Mouse (Mus musculus) CD8-positive naive resting alpha-beta T cell, adult 2 months (primary cell): ENCODE measurements around the gene Tfpi.

Experiments
- DNase-seq, 2 experiments: peaks; one replicate each; pipeline ENCODE4 v3.0.0; 2022; ENCODE audit warnings: low read depth in 2 of 2, low spot score in 2 of 2

Gene Tfpi

DNA sequence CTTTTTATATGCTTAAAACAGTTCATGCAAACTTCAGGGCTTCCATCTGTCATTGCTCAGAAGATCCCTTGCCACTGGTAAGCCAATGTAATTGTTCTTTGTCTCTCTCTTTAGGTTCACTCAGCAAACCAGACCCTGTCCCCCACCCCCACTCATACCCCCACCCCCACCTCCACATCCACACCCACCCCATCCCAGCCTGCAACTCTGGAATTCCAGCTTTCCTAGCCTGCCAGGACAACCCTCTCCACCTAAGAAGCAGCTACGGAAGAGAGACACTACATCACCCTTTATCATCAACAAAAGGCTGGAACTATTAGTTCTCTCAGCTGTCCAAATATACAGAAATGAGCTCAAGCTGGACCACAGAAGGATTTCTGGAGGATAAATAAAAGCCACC is 974 bp downstream of the Tfpi start:
- DNase-seq, result no peak

DNA sequence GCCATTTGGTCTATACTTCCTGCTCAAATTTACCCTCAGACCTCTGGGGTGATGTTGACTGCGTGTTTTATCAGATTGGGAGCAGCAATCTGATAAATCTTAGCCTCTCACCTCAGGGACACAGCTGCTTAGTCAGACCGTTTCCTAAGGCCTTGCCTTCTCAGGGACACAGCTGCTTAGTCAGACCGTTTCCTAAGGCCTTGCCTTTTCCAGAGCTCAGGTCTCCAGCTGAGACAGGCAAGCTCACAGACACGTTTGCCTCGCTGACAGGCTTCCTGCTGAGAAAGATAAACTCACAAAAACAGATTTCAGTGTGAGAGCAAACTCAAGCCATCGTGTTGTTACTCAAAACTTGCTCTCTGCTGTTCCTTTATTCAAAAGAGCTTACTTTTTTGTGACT is 1.9 kb downstream of the Tfpi start:
- DNase-seq, result no peak

DNA sequence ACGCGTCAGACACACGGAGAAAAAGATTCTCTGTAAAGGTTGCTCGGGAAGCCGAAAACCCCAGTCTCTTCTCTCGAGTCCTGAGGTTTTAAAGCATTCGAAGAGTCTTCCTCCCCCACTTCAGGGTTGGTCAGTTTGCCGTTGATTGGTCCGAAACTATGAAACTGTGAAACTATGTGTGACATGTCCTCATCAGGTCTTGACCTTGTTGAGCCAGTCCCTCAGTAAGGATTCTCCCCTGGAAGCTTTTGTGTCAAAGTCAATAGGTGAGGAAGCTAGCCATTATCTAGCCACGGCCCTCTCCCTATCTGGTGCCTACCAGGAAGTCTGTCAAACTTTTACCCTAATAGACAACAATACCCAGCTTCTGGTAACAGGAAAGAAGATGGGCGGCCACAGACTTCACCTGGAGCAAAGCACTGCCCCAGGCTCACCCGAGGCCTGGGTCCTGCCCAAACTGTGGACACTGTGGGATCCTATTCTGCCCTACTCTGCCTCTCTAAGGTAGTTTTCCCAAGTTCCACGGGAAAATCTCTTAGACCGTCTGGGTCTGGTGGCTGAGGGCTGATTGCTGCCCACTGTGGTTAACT is 2.5 kb downstream of the Tfpi start:
- no peak for DNase-seq

DNA sequence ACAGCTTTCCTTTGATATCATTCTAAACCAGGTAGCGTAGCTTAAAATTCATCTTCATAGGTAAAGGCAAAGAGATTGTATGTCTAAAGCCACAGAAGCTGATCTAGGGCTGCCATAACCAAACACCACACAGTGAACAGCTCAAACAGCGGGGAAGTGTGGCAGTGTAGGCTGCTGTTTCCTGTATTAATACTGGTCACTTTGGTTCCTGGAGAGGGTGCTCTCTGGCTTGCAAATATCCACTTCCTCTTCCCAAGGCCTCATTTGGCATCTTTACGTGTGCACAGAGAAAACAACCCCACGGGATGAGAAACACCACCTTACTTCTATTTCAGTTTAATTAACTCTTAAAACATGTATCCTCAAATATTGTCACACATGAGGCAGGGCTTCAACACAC is 9.2 kb downstream of the Tfpi start:
- DNase-seq, result no peak

DNA sequence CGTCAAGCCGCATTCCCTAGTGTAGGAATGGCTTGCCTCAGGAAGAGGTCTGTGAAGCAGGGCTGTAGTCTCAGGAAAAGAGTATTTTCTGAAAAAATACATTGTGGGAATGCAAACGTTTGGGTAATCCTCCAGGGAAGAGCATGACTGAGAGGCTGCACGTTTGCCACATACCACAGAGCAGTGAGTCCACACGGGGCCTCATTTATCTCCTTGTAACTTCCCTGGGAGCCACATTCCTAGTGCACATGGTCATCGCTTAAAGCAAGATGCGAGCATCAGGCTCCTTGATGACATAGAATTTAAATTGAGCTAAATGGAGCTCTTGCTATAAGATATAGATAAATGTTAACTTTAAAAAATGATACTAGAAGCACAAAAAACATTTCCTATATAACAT is 11.6 kb downstream of the Tfpi start:
- DNase-seq, result no peak

DNA sequence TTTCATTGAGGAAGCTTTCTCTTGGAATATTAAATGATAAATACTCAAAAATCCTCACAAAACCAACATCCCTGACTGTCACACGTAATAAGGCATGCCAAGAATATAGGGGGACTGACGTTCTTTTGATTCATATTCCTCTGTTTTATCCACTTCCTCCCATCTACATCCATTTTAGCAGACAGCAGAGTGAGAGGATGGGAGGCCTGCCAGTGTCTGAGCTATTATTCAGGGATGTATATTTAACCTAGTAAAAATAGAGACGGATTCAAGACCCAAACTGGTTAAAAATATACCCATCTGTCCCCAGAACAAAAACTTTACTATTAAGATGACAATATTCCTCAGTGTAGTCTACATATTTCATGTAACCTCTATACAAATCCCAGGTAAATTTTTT is 14.2 kb downstream of the Tfpi start:
- no peak for DNase-seq

DNA sequence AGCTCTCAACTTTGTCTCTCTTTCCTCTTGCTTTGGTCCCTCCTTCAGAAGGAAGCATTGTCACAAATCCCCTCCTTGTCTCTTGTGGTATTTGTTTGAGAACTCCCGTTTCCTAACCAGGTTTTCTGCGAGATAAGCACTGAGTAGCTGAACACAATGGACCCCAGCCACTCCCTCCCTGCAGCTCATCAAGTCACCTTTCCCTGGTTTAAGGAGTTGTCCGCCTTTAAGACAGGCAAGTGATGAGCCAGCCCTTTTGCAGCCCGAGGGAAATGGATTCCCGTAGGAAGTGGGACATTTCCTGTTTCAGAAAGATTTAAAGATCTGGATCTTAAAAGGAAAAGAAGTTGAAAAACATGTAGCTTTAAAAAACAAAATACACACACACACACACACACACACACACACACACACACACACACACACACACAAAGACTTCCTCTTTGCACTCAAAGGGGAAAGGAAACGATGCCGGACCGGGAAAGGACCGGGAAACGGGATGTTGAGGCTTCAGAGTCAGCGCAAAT is 16.9 kb downstream of the Tfpi start:
- no peak for DNase-seq

DNA sequence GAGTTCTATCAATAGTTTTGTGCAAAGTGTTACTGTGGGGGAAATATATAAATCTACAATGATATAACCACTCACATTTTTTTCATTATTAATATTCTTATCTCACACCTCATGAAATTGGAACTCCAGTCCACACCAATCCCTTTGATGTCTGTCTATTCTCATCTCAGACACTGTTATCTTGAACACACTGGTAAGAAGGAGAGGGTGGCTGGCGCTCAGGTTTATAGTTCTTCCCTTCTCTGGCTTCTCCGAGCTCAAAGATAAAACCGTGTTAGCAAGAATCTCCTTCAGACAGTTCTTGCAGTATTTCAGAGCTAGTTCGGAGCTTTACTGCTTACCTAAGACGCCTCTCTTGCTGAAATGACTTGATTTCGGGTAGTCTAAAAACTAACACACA is 19.4 kb downstream of the Tfpi start:
- DNase-seq, result no peak

DNA sequence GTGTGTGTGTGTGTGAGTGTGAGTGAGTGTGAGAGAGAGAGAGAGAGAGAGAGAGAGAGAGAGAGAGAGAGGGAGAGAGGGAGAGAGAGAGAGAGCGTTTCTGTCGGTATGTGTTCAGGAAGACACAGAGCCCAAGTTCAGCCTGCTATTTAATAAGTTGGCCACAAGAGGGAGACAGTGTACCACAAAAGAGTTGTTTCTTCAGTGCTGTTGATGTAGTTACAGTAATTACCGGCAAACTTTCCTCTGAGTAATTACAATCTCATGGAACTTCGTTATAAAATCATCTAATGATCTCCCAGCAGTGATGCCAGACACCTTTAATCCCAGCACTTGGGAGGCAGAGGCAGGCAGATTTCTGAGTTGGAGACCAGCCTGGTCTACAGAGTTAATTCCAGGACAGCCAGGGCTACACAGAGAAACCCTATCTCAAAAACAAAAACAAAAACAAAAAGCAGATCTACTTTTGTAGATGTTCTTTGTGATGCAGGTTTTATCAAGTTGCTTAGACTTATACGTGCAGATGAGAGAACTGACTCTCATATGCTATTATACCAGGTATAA is 21.3 kb downstream of the Tfpi start:
- DNase-seq, result peak; percentile 57 to 76

DNA sequence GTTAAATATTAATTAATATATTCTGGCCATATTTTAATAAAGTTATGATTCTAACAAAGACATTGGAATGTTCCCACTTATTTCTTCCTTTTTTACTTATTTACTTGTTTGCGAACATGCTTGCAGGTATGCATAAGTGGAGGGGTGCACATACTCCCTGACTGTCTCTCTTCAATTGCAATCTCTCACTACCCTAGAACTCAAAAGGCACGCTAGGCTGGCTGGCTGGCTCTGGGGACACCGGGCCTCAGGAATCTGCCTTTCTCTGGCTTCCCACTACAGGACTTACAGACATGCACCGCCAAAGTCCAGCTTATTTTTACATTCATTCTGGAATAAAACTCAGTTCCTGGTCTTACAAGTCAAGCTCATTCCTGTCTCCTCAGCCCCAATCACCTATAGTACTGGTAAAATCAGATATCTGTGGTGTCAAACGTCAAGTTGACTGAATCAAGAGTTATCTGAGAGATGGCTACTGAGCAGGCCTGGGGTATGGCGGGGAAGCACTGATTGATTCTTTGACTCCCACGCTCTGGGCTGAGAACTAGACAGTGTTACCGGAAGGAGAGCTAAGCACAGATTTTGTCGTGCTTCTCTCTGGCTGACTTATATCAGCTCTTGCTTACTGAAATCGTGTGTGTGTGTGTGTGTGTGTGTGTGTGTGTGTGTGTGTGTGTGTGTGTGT is 21.9 kb downstream of the Tfpi start:
- no peak for DNase-seq

DNA sequence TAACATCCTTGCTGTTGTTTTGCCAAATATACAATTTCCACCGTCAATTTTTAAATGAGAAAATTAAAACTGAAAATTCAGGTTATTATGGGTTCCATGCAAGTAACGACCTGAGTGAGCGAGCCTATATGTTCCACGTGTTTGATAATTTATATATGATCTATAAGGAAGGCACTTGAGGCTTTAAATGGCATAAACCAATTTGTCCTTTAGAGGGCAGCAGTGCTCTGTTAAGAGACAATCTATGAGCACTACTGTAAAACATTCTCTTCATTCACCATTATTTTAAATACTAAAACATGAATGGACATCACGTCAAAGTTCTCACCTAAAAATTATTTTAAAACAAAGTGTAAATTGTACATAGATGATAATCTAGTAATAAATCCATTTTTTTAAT is 22.5 kb downstream of the Tfpi start:
- peak in 1 of 2 experiments; percentile 50 for DNase-seq

DNA sequence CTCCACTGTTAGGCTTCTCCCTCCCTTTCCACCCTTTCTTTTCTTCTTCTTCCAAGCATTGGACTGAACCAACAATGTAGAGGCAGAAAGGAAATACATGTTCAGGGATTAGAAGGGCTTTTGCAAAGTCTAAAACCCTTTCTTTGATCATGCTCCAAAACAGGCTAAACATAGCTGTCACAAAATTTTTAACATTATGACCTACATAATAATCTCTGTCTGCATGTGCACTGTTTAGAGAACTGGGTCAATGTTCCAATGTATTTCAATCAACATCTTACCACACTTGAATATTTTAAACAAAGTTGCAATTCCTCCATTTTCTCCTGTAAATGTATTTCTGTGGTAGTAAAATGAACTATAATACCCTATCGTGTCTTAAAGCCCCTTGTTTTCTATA is 31.1 kb downstream of the Tfpi start:
- DNase-seq, result no peak

DNA sequence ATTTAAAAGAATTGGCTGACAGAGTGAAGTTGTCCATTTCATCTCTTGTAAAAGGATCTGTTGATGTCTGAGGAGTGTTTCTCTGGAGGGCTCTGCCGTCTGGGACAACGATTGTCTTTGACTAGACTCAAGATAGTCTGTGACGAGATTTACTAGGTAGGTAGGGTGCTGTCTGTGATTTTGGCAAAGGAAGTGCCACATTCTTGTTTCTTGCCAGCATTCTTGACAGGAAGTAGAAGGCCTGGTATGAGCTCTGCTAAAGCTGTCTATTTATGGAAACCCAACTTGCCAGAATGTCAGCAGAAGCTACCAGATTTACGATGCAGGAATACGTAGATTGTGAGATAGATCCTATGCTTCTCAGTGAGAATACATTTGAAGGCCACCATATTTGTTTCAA is 34.6 kb downstream of the Tfpi start:
- DNase-seq, result no peak

DNA sequence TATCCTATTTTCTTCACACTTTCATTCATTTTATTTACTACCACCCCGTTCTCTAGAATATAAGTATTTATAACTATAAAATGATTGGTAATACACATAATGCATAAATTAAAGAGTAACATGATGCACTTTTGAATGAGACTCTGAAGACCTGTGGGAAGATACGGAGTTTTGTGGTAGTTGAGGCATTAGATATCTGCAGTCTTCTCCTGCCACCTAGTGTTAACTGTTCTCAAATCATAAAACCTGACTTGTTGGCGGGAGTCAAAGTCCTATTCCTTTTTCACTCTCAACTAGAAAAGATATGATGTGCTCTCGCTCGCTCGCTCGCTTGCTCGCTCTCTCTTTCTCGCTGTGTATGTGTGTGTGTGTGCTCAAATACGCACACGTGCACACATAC is 46.9 kb downstream of the Tfpi start:
- peak; percentile 29 to 57 for DNase-seq

DNA sequence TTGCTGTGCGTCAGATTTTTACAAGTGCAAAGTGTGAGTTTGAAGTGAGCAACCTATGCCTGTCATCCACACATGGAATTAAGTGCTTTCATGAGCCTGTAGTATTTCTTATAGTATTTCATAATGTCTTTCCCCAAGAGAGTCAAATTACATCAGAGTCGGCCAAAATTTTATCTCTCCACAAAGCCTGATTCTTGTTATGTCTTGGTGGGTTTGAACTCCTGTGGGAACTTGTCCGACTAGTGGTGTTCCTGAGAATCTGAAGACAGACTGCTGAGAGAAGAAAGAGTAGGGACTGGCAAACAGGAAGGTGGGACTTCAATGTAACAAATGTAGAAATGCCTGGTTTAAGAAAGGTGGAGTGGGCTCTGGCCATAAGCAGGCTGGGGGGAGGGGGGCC is 47.7 kb downstream of the Tfpi start:
- no peak for DNase-seq

DNA sequence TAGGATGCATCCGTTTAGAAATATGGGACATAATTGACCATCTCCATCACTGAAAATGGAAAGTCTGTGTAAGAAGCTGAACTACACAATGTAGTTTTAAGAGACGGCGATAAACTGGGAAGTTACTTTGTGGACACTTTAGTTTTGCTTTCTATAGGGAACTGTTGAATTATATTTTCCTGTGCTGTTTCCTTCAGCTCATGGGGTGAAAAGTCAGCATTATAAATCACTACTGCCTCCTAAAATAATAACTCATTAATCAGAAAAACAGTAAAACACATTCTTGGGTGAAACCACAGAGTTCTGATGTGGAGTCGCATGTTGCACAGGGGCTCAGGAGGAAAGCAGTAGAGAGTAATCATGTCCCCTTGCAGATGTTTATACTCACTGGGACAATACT is 50.0 kb downstream of the Tfpi start:
- DNase-seq, result no peak

DNA sequence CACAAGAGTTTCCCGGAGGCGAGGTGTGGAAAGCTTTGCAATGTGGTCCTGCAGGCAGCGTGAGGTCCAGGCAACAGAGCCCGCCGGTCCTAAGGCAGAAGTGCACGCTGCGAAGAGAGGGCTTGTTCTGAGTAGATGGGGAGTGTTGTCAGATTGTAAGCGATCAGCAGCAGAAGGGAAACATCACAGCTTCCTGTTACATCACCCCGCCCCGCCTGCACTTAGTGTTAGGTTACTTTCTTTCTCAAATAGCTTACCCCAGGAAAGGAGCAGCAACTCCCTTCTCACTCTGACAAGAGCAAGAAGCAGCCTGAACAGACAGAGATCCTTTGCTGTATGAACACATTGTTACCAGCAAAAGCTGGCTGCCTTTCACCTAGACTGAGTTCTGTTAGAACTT is 51.4 kb downstream of the Tfpi start, which contains the start of gene Calcrl:
Gene Calcrl (minus strand): TSS at position 274 of the 400 bp plus-strand sequence.
- peak; percentile 78 to 80 for DNase-seq

DNA sequence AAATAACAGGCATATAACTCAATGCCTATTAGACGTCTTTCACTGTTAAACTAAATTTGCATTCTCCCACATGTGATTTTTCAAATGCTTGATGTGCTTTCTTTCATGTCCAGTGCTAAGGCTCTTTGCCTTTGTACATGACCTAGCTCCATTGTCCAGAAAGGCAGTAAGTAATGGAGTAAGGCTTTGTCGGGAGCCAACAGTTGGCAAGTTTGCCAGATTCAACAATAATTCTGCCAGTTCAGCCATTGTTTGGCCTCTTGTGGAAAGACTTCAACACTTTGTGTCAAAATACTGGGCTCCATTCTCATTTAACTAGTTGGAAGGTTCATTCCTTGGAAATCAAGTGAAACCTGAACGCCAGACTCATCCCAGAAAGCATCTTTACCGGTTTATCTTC is 60.1 kb downstream of the Tfpi start:
- DNase-seq, result no peak

DNA sequence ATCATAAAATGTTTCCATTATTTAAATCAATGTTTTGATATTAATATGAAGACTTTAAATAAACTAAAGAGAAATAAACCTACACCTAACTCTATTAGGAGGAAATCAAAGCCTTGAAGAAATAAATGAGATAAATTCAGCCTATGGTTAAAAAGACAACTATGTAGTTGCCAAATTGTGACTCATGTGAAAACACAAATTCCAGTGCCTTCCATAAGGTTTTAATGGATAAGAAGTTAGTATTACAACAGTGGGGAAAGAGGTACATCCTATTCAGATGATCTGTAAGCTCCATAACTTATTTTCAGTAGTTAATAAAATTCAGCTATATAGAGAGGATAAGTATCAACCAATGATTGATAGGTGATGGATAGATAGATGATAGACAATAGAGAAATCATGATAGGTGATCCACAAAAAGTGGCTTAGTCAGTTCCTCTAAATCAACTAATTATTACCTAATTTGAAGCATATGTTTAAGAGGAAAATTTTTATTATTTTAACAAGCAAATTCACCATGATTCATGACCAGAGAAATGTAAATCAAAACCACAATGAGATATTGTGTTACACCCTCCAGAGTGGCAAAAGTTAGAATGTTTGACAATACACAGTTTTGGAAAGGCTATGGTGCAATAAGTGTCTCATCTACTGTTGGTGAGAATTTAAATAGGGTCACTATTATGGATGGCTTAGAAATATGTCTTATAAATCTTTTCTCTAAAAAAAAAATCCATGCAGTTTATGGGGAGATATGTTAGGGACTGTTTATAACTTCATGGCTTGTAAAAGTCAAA is 66.6 kb downstream of the Tfpi start:
- DNase-seq, result no peak

DNA sequence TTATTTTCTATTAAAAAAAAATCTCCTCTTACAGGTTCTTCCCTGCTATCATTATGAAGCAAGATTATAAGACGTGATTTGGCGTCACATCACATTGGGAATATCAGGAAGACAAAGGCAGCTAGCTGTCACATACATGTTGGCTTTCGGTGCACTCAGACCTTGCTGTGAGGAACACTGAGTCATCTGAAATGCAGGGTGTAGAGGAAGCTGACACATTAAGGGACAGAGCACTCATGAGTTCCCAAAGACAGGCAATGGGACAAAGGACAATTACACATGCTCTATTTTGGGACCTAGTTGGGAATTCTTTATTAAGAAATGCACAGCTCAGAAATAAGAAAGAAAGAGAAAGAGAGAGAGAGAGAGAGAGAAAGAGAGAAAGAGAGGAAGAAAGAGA is 71.7 kb downstream of the Tfpi start:
- DNase-seq, result no peak

DNA sequence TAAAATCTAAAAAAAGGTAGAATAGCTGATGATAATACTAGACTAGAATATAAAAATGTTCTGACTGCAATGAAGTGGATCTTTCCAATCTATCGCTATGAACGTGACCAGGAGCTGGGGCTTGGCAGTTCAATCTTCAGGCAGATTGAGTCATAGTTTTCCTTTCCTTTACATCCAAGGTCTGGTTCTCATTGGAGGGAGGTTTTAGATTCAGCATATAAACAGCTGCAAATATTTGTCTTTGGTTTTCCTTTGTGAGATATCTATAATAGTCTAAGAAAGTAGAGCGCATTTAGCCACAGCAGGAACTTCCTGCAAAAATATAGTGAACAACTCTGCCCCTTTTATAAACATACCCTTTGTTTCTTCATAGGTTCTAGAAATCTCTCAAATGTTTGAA is 73.9 kb downstream of the Tfpi start:
- no peak for DNase-seq

DNA sequence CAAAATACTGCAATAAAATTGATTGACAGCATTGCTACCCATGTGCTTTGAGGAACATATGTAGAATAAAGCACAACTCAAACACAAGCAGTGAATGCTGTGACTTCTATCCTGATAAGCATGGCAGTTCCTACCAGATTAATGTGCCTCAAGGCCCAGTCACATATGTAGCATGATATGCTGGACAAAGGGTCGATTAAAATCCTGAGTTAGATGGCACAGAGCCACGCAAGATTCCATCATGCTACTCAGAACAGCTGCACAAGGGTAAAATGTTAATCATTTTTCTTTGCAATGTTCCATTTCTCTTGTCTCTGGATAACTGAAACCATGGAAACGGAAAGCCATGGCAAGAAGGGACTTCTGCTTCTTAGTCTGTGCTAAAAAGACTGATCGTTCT is 80.0 kb downstream of the Tfpi start:
- DNase-seq, result no peak
